ENCODE assay signal across 14 mouse cellular contexts in genomic region chr14:14991642-14992041, GRCm38 (mm10).
"Had no signal": no experiment of that assay in that cellular context is flagged by ENCODE, and none has a peak within 500 bp of the region (broad histone marks: within the 10 kb centered on the region; RNA-seq: fewer than 3 reads in every experiment).

No protein-coding gene starts in this region.

- H3K4me1 ChIP-seq: intestine, embryonic 15.5 days; limb, embryonic 10.5 days; liver, embryonic 12.5 days; lung, embryonic 15.5 days; midbrain, embryonic 12.5 days had no signal

- H3K4me2 ChIP-seq: intestine, embryonic 15.5 days; liver, embryonic 12.5 days; lung, embryonic 15.5 days; midbrain, embryonic 12.5 days had no signal

- H3K9ac ChIP-seq: intestine, embryonic 15.5 days; liver, embryonic 12.5 days; lung, embryonic 15.5 days; midbrain, embryonic 12.5 days had no signal

- H3K27ac ChIP-seq: intestine, embryonic 15.5 days; limb, embryonic 10.5 days; liver, embryonic 12.5 days; lung, embryonic 15.5 days; macrophage; midbrain, embryonic 12.5 days had no signal

- ATAC-seq: intestine, embryonic 15.5 days; liver, embryonic 12.5 days; midbrain, embryonic 16.5 days had no signal

- H3K4me3 ChIP-seq: intestine, embryonic 15.5 days; limb, embryonic 10.5 days; liver, embryonic 12.5 days; lung, embryonic 15.5 days; megakaryocyte, embryonic 14.5 days; midbrain, embryonic 12.5 days had no signal

- H3K9me3 ChIP-seq: intestine, embryonic 15.5 days; limb, embryonic 10.5 days; liver, embryonic 12.5 days; lung, embryonic 15.5 days; megakaryocyte, embryonic 14.5 days; midbrain, embryonic 12.5 days had no signal

- H3K36me3 ChIP-seq: intestine, embryonic 15.5 days; limb, embryonic 10.5 days; liver, embryonic 12.5 days; lung, embryonic 15.5 days; midbrain, embryonic 12.5 days had no signal

- H3K27me3 ChIP-seq: intestine, embryonic 15.5 days; liver, embryonic 12.5 days; lung, embryonic 15.5 days; megakaryocyte, embryonic 14.5 days; midbrain, embryonic 12.5 days had no signal

- DNase-seq: kidney, adult 18-20 months; kidney, postnatal 14 days; layer of hippocampus, adult 9-11 months; lung, postnatal 14 days; right cerebral cortex, postnatal 25 days; thymus, postnatal 14 days had no signal
